Mouse (Mus musculus): ENCODE data around the gene Sp7.

The Sp7 gene

GRCm38 (mm10) chr15:102366733-102367344 lies at the start of gene Sp7:
TSS of gene Sp7 (minus strand) at chr15:102367182.
- DNase-seq (ENCODE audit: extremely low read depth, low read depth): no peak

- no peak for DNase-seq (ENCODE audit: extremely low read depth, low read depth)
Observed at GRCm38 (mm10) chr15:102413687-102414086, 46.7 kb upstream of the Sp7 start.

GRCm38 (mm10) chr15:102411077-102411476 lies 44.1 kb upstream of the Sp7 start:
- DNase-seq (ENCODE audit: extremely low read depth, low read depth): no peak

GRCm38 (mm10) chr15:102409286-102409685 lies 42.3 kb upstream of the Sp7 start:
- no peak for DNase-seq (ENCODE audit: extremely low read depth, low read depth)

- DNase-seq (ENCODE audit: extremely low read depth, low read depth): no peak
Observed at GRCm38 (mm10) chr15:102408558-102409130, 41.7 kb upstream of the Sp7 start.

- no peak for DNase-seq (ENCODE audit: extremely low read depth, low read depth)
Observed at GRCm38 (mm10) chr15:102407681-102408557, 40.9 kb upstream of the Sp7 start.

- no peak for DNase-seq (ENCODE audit: extremely low read depth, low read depth)
Observed at GRCm38 (mm10) chr15:102406912-102407580, 40.1 kb upstream of the Sp7 start.

- no peak for DNase-seq (ENCODE audit: extremely low read depth, low read depth)
Observed at GRCm38 (mm10) chr15:102406196-102406911, 39.4 kb upstream of the Sp7 start.

- peak; percentile 100 for DNase-seq (ENCODE audit: extremely low read depth, low read depth)
Observed at GRCm38 (mm10) chr15:102405489-102406195, 38.7 kb upstream of the Sp7 start, which contains the start of gene Sp1. TSS of gene Sp1 (plus strand) at chr15:102406143.

- peak; percentile 67 for DNase-seq (ENCODE audit: extremely low read depth, low read depth)
Observed at GRCm38 (mm10) chr15:102404608-102405488, 37.9 kb upstream of the Sp7 start.

GRCm38 (mm10) chr15:102402210-102402609 lies 35.2 kb upstream of the Sp7 start:
- DNase-seq (ENCODE audit: extremely low read depth, low read depth): no peak

- DNase-seq (ENCODE audit: extremely low read depth, low read depth): no peak
Observed at GRCm38 (mm10) chr15:102401278-102401677, 34.3 kb upstream of the Sp7 start.

- no peak for DNase-seq (ENCODE audit: extremely low read depth, low read depth)
Observed at GRCm38 (mm10) chr15:102400476-102401045, 33.6 kb upstream of the Sp7 start.

GRCm38 (mm10) chr15:102399229-102400221 lies 32.5 kb upstream of the Sp7 start:
- DNase-seq (ENCODE audit: extremely low read depth, low read depth): peak; percentile 69

- DNase-seq (ENCODE audit: extremely low read depth, low read depth): no peak
Observed at GRCm38 (mm10) chr15:102398629-102399028, 31.6 kb upstream of the Sp7 start.

GRCm38 (mm10) chr15:102395061-102395460 lies 28.1 kb upstream of the Sp7 start:
- DNase-seq (ENCODE audit: extremely low read depth, low read depth): no peak

GRCm38 (mm10) chr15:102393584-102394014 lies 26.6 kb upstream of the Sp7 start:
- peak; percentile 88 for DNase-seq (ENCODE audit: extremely low read depth, low read depth)

GRCm38 (mm10) chr15:102392520-102392919 lies 25.5 kb upstream of the Sp7 start:
- DNase-seq (ENCODE audit: extremely low read depth, low read depth): no peak
